Mouse (Mus musculus) testis, adult 2 months (tissue): ENCODE measurements around the gene Tex33.

Experiments
- CTCF ChIP-seq: fragments of 200-500 bp; IDR thresholded peaks from 2 replicates; pipeline ENCODE4 v1.5.1; 2012; ENCODE audit warnings: low read depth, mild to moderate bottlenecking, inconsistent platforms, low read length, moderate library complexity; ENCODE audit not compliant: control insufficient read depth, insufficient read depth, insufficient replicate concordance
- POLR2A ChIP-seq: fragments of 200-500 bp; IDR thresholded peaks from 2 replicates; pipeline ENCODE4 v1.6.1; 2012; ENCODE audit warnings: low read depth, mild to moderate bottlenecking, inconsistent platforms, low read length, moderate library complexity; ENCODE audit not compliant: control insufficient read depth

DNA sequence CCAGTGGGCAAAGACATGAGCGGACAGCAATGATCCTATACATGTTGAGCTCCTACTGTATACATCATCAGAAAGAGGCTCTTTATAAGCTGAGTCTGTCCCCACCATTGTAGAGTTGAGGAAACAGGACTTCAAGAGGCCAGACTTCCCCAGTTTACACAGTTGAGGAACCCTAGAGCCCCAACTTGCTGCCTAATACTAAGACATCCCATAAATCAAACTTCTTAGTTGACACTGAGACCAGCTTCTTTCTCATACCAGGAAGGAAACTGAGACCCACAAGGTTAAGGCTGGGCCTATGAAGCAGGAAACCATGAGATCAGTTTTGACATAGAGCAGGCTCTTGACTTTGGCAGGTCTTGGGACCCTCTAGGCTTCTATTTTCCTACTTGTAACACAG is 10.1 kb downstream of the Tex33 start:
- TF ChIP-seq POLR2A: no peak
- no peak for TF ChIP-seq CTCF
